Mouse (Mus musculus) cerebellum, postnatal 36 days (tissue): ENCODE results near the gene Zfp26.

ENCODE experiments used
- DNase-seq, 2 experiments: peaks; one replicate each; pipeline ENCODE4 v3.0.0; 2021 to 2022; ENCODE audit warnings: mixed read lengths in 2 of 2

The Zfp26 gene

GRCm38 (mm10) chr9:20459377-20460317 lies at the start of gene Zfp26:
Gene Zfp26, minus strand, starts transcription at chr9:20460162.
- peak; percentile 69 to 78 for DNase-seq

DNA sequence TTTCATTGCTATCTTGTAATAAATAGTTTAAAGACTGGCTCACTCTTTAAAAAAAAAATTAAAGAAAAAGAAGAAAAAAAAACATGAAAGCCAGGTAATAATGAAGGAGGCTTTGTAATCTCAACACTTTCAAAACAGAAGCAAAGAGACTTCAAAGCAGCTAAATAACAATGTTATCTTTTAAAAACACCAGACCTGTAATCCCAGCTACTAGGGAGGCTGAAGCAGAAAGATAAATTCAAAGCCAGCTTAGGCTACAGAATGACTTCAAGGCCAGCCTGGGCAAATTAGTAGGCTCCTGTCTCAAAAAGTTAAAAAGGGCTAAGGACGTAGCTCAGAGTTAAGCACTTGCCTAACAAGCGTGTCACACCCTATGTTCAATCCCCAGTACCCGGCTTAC lies 49.7 kb upstream of the Zfp26 start:
- DNase-seq = no peak

DNA sequence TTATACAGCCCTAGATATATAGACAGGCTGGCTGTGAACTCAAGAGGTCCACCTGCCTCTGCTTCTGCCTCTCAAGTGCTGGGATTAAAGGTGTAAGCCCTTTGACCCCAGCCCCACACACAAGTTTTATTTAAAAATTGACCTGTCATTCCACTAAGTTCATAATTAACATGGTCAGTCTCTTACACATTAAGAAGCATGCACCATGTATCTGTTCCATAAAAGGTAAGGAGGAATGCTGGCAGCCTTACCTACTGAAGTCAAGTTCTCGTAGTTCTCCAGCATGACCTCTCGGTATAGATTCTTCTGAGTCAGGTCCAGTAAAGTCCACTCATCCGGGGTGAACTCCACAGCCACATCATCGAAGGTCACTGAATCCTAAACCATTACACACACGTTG lies 44.8 kb upstream of the Zfp26 start:
- DNase-seq = no peak

- DNase-seq = no peak
These were observed 33.3 kb upstream of the Zfp26 start for GRCm38 (mm10) chr9:20493281-20493680.

DNA sequence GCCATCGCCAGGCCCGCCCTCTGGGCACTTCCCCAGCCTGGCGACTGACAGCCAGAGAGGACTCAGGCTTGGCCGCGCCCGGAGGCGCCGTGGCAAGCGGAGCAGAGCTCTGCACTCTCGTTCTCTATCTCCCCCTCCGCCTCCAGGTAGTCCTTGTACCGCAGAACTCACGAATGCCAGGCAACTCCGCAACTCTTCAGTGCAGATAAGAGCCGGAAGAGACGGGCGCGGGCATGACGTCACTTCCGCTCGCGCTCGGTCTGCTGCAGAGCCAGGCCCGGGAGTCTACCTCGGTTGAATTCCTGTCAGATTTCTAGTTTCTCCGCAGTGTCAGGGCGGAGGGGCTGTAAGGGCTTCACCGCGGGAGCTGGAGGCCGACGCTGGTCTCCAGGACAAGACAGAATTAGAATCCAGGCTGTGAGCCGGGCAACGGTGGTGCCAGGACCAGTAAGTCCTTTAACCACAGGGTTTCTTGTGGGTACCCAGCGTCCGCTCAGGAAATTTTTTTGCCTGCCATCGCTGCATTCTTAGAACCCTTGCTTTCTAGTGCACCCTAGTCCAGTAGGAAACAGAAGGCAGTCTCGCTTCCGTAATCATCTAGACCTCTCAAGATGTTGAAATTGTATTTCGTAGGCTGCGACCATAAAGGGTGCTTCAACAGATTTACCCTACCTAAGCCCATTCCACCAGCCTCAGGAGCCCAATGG lies 32.7 kb upstream of the Zfp26 start, which contains the start of gene Zfp426:
Gene Zfp426, minus strand, starts transcription at position 220 of the 707 bp plus-strand sequence.
- DNase-seq = peak; percentile 84 to 86

DNA sequence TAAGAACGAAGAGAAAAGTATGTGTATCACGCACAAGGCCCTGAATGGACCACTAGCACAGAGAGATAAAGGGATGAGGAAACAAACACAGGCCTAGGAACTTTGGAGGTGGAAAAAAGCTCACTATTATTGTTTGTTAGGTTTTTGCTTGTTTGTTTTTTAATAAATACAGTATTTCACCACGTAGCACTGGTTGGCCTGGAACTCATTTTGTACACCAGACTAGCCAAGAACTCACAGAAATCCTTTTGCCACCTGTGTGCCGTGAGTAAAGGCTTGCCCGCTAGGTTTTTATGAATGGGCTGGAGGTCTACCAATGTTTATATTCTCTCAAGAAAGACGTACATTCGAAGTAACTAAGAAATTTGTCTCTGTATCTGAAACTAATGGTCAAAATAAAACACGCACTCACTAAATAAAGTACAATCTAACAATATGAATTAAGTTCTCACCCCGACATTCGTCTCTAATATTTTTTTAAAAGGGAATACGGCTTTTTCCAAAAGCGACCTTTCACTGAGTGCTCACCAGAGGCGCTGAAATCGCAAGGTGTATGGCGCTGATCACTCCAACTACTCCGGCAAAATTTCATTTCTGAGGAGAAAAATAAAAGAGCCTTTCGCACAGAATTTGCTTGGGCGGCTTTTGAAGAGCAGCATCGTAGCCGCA lies 32.0 kb upstream of the Zfp26 start:
- no peak for DNase-seq

DNA sequence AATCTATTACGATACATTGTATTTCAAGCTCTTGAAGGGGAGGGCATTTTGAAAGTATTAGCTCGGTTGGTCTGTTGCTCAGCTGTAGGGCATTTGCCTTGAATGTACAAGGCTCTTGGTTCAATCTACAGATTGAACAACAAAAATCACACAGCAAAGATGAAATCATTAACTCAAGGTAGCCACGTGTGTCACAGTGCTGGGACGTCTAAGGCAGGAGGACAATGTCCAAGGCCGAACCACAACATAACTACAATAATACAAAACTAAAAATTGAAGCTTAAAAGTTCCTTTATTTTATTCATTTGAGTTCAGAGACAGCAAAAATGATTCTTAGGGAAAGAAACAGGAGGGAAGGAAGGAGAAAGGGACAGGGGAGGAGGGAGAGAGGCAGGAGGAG lies 29.6 kb upstream of the Zfp26 start:
- DNase-seq = no peak

- peak; percentile 26 to 38 for DNase-seq
These were observed 19.4 kb upstream of the Zfp26 start for GRCm38 (mm10) chr9:20479396-20479795.

DNA sequence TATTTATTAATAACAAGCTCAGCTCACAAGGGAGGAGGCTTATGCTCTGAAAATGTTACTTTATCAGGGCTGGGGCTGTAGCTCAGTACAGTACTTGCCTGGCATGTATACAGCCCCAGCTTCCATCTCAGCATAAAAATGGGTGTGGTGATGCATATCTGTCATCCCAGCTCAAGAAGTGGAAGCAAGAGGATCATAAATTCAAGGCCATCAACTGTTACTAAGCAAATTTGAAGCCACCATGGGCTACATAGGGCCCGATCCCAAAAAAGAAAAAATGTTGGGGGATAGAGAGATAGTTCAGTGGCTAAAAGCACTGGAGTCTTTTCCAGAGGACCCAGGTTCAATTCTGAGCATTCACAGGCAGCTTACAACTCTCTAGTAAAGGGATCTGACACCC lies 16.7 kb upstream of the Zfp26 start:
- no peak for DNase-seq

GRCm38 (mm10) chr9:20466761-20467442 lies 6.9 kb upstream of the Zfp26 start:
- peak; percentile 38 to 75 for DNase-seq

DNA sequence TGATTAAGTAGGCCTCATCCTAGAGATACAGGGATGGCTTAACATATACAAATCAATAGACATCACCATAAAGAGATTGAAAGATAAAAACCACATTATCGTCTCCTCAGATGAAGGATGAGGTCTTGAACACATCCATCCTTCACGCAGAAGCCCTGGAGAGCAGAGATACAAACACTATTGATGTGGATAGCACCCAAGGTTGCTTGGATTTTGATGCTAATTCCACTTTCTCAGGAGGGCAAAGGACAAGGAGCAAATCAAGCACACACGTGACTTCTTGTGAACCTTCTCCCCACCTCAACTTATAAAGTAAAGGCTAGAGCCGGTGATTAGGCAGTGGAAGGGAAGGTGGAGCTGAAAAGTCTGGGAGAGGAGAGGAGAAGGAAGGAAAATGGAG lies 6.3 kb downstream of the Zfp26 start:
- no peak for DNase-seq

DNA sequence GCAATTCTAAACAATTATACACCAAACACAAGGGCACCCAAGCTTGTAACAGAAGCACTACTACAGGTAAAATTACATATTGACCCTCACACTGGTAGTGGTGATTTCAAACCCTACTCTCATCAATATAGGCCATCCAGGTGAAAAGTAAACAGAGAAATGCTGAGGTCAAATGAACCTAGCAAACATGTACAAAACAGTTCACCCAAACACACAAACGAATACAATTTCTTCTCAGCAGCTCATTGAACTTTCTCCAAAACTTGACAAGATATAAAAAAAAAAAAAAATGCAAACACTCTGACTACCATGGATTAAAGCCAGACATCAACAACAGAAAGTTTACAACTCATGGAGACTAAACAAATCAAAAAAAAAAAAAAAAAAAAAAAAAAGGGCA lies 8.5 kb downstream of the Zfp26 start:
- DNase-seq = no peak

- no peak for DNase-seq
These were observed 16.7 kb downstream of the Zfp26 start for GRCm38 (mm10) chr9:20443183-20443783.

GRCm38 (mm10) chr9:20430004-20430403 lies 30.0 kb downstream of the Zfp26 start:
- DNase-seq = no peak

- no peak for DNase-seq
These were observed 48.5 kb downstream of the Zfp26 start for GRCm38 (mm10) chr9:20411460-20411859.

DNA sequence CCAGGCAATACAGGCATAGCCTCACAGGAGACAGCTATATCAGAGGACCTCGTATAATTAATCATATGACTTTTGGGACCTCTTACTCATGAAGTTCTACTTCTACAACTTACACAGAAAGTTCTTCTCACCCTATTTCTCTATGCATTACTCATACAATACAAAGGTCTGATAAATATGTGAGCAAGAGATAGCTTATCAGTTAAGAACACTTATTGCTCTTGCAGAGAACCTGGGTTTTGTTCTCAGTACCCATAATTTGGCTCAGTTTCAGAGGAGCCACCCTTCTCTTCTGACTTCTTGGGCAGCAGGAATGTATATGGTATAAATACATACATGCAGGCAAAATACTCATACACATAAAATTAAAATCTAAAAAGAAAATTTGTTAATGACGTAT lies 50.6 kb downstream of the Zfp26 start:
- no peak for DNase-seq

- peak in 1 of 2 experiments; percentile 23 for DNase-seq
These were observed 74.6 kb downstream of the Zfp26 start for GRCm38 (mm10) chr9:20385343-20385703.

- DNase-seq = peak; percentile 87 to 92
These were observed 75.2 kb downstream of the Zfp26 start, which contains the start of gene Zfp560 for GRCm38 (mm10) chr9:20384532-20385342. Gene Zfp560, minus strand, starts transcription at chr9:20385177.

DNA sequence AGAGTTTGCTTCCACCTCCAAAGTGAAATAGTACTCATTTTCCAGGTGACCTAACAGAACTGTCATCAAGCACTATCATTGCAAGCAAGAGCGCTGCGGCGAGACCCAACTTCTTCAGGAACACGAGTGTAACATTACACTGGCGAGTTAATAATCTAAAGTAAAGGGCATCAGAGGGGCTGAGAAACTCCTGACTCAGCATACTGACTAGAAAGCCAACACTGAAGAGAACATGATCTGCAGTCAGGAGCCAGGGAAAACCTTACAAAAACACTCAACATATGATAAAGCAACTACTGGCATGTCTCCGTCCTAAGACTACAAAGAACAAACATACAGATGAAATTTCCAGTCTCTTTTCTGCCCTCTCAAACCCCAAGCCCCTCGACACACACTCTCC lies 76.3 kb downstream of the Zfp26 start:
- no peak for DNase-seq
